Mouse (Mus musculus) testis, postnatal 14 days (tissue): ENCODE measurements at regions not wholly inside any gene's neighbourhood (a gene's known extent, or its start where the extent isn't known, plus 50 kb on each side); places are given as distances from the start of the nearest gene placed in this dataset.

Experiments used
- DNase-seq: peaks from one replicate; pipeline ENCODE4 v3.0.0; 2021; ENCODE audit warnings: low spot score

- no peak for DNase-seq
These were observed 194.2 kb upstream of the Tent5a start for GRCm38 (mm10) chr9:85521342-85521741.

GRCm38 (mm10) chr9:85520941-85521340 is 193.8 kb upstream of the Tent5a start:
- no peak for DNase-seq

GRCm38 (mm10) chr9:85499006-85499405 is 171.9 kb upstream of the Tent5a start:
- no peak for DNase-seq

- no peak for DNase-seq
These were observed 170.2 kb upstream of the Tent5a start for GRCm38 (mm10) chr9:85497348-85497747.

- DNase-seq: no peak
These were observed 169.5 kb upstream of the Tent5a start for GRCm38 (mm10) chr9:85496506-85497239.

GRCm38 (mm10) chr9:85495056-85495455 is 167.9 kb upstream of the Tent5a start:
- DNase-seq: no peak

- no peak for DNase-seq
These were observed 166.6 kb upstream of the Tent5a start for GRCm38 (mm10) chr9:85493760-85494159.

- no peak for DNase-seq
These were observed 163.2 kb upstream of the Tent5a start for GRCm38 (mm10) chr9:85490367-85490766.

GRCm38 (mm10) chr9:85487915-85488314 is 160.8 kb upstream of the Tent5a start:
- no peak for DNase-seq

GRCm38 (mm10) chr9:85487052-85487668 is 160.0 kb upstream of the Tent5a start:
- no peak for DNase-seq

- DNase-seq: no peak
These were observed 158.6 kb upstream of the Tent5a start for GRCm38 (mm10) chr9:85485749-85486148.

GRCm38 (mm10) chr9:85483248-85483647 is 156.1 kb upstream of the Tent5a start:
- DNase-seq: no peak

- DNase-seq: no peak
These were observed 153.4 kb upstream of the Tent5a start for GRCm38 (mm10) chr9:85480566-85480965.

GRCm38 (mm10) chr9:85475214-85475613 is 148.1 kb upstream of the Tent5a start:
- no peak for DNase-seq

GRCm38 (mm10) chr9:85470264-85470821 is 143.2 kb upstream of the Tent5a start:
- DNase-seq: no peak

GRCm38 (mm10) chr9:85469288-85469687 is 142.1 kb upstream of the Tent5a start:
- no peak for DNase-seq

GRCm38 (mm10) chr9:85466671-85467070 is 139.5 kb upstream of the Tent5a start:
- no peak for DNase-seq

GRCm38 (mm10) chr9:85459062-85459805 is 132.1 kb upstream of the Tent5a start:
- DNase-seq: no peak

- no peak for DNase-seq
These were observed 131.2 kb upstream of the Tent5a start for GRCm38 (mm10) chr9:85458356-85458755.

- DNase-seq: no peak
These were observed 130.3 kb upstream of the Tent5a start for GRCm38 (mm10) chr9:85457400-85457799.

- no peak for DNase-seq
These were observed 128.2 kb upstream of the Tent5a start for GRCm38 (mm10) chr9:85455382-85455781.

- no peak for DNase-seq
These were observed 125.2 kb upstream of the Tent5a start for GRCm38 (mm10) chr9:85452196-85452857.
